Mouse (Mus musculus) forebrain, embryonic 15.5 days (tissue): Measurements from ENCODE around the gene Tinagl1. TPM values are rescaled to one million over a fixed set of nuclear protein-coding genes. Genes with fewer than 3 reads are reported as not detected.

Experiments used
- ATAC-seq: fragments of 200-750 bp; cut with Nextera tagmentation; replicated peaks from 2 replicates; pipeline ENCODE4 v1.8.0; 2017; ENCODE audit warnings: mild to moderate bottlenecking, moderate TSS enrichment, moderate library complexity
- H3K27ac ChIP-seq: fragments of 300-500 bp; sonication (generic); replicated peaks from 2 replicates; pipeline ENCODE4 v1.5.1; 2015; ENCODE audit warnings: mild to moderate bottlenecking, inconsistent platforms
- H3K27me3 ChIP-seq: fragments of 300-500 bp; sonication (generic); 2 replicates; pipeline ENCODE4 v1.6.1; 2015; ENCODE audit warnings: inconsistent platforms
- H3K36me3 ChIP-seq: fragments of 300-500 bp; sonication (generic); 2 replicates; pipeline ENCODE4 v1.6.1; 2015; ENCODE audit warnings: mild to moderate bottlenecking, inconsistent platforms
- H3K4me1 ChIP-seq: fragments of 300-500 bp; sonication (generic); 2 replicates; pipeline ENCODE4 v1.6.1; 2015; ENCODE audit warnings: inconsistent platforms
- H3K4me2 ChIP-seq: fragments of 300-500 bp; sonication (generic); replicated peaks from 2 replicates; pipeline ENCODE4 v1.6.1; 2015; ENCODE audit warnings: mild to moderate bottlenecking, inconsistent platforms
- H3K4me3 ChIP-seq: fragments of 300-500 bp; sonication (generic); 2 replicates; pipeline ENCODE4 v1.5.1; 2015; ENCODE audit warnings: mild to moderate bottlenecking, inconsistent platforms
- H3K9ac ChIP-seq: fragments of 300-500 bp; sonication (generic); replicated peaks from 2 replicates; pipeline ENCODE4 v1.6.1; 2015; ENCODE audit warnings: mild to moderate bottlenecking, inconsistent platforms
- H3K9me3 ChIP-seq: fragments of 300-500 bp; sonication (generic); 2 replicates; pipeline ENCODE4 v1.6.1; 2016; ENCODE audit warnings: inconsistent platforms
- WGBS: fragments of 180-500 bp; shearing (Covaris S2); methylation state at CpG from one replicate; pipeline ENCODE4 v1.1.7; 2015; ENCODE audit warnings: mixed read lengths; 5-methylcytosine and 5-hydroxymethylcytosine counted together
- polyA plus RNA-seq: library from polyadenylated mRNA; unstranded; fragments of >200 nt; fragmentation: Nextera tagmentation; extraction: Ambion mirVana; gene quantifications from 2 replicates; pipeline ENCODE4 v1.2.1, GENCODE M21; 2015

Gene Tinagl1
- polyA plus RNA-seq, 1 experiment from 2014 or later: 5.6 TPM

- no peak overlapping the region for H3K4me3 ChIP-seq
- no peaks in the 10 kb centered on the region for H3K36me3 ChIP-seq
- WGBS: 80% methylated on average over 17 of the region's 18 CpGs
- H3K9me3 ChIP-seq: no peaks in the 10 kb centered on the region
- H3K4me1 ChIP-seq: peaks cover 16% of the 10 kb centered on the region
- H3K27me3 ChIP-seq: peaks cover 23% of the 10 kb centered on the region
- H3K4me2 ChIP-seq: no peak overlapping the region
- H3K27ac ChIP-seq: no peak overlapping the region
- no peak for ATAC-seq
- no peak overlapping the region for H3K9ac ChIP-seq
Observed at GRCm38 (mm10) chr4:130166061-130166460, 8.9 kb downstream of the Tinagl1 start.

GRCm38 (mm10) chr4:130164121-130164520 is 10.8 kb downstream of the Tinagl1 start:
- Histone ChIP-seq H3K4me3 (no peak overlapping the region), H3K27ac (no peak overlapping the region), H3K9ac (no peak overlapping the region), H3K9me3 (no peaks in the 10 kb centered on the region), H3K27me3 (peaks cover 23% of the 10 kb centered on the region), H3K36me3 (no peaks in the 10 kb centered on the region), H3K4me2 (no peak overlapping the region), H3K4me1 (peaks cover 16% of the 10 kb centered on the region)
- WGBS: 68% methylated on average over 6 of the region's 6 CpGs
- no peak for ATAC-seq

GRCm38 (mm10) chr4:130163391-130163861 is 11.5 kb downstream of the Tinagl1 start:
- Histone ChIP-seq H3K9me3 (no peaks in the 10 kb centered on the region), H3K27me3 (peaks cover 23% of the 10 kb centered on the region), H3K4me2 (peak overlapping the region; percentile 9; the same call in 1 of the 2 replicates), H3K36me3 (no peaks in the 10 kb centered on the region), H3K27ac (no peak overlapping the region), H3K9ac (no peak overlapping the region), H3K4me1 (peaks cover 13% of the 10 kb centered on the region), H3K4me3 (no peak overlapping the region)
- no peak for ATAC-seq
- WGBS: 7% methylated on average over 20 of the region's 20 CpGs

GRCm38 (mm10) chr4:130161349-130161748 is 13.6 kb downstream of the Tinagl1 start:
- Histone ChIP-seq H3K27ac (no peak overlapping the region), H3K27me3 (peaks cover 23% of the 10 kb centered on the region), H3K9ac (no peak overlapping the region), H3K4me3 (no peak overlapping the region), H3K36me3 (no peaks in the 10 kb centered on the region), H3K4me2 (no peak overlapping the region), H3K4me1 (peaks cover 5% of the 10 kb centered on the region), H3K9me3 (no peaks in the 10 kb centered on the region)
- WGBS: 10% methylated on average over 4 of the region's 4 CpGs
- ATAC-seq: no peak

GRCm38 (mm10) chr4:130156812-130157371 is 18.0 kb downstream of the Tinagl1 start:
- Histone ChIP-seq H3K4me2 (no peak overlapping the region), H3K36me3 (no peaks in the 10 kb centered on the region), H3K9me3 (no peaks in the 10 kb centered on the region), H3K9ac (no peak overlapping the region), H3K27me3 (peaks cover 4% of the 10 kb centered on the region), H3K4me1 (no peaks in the 10 kb centered on the region), H3K4me3 (no peak overlapping the region), H3K27ac (no peak overlapping the region)
- WGBS: 75% methylated on average over 12 of the region's 12 CpGs
- ATAC-seq: no peak

- Histone ChIP-seq H3K27me3 (peaks cover 4% of the 10 kb centered on the region), H3K4me2 (no peak overlapping the region), H3K9ac (no peak overlapping the region), H3K36me3 (no peaks in the 10 kb centered on the region), H3K4me3 (no peak overlapping the region), H3K27ac (no peak overlapping the region), H3K4me1 (no peaks in the 10 kb centered on the region), H3K9me3 (no peaks in the 10 kb centered on the region)
- ATAC-seq: no peak
- 82% methylated on average over 3 of the region's 3 CpGs for WGBS
Observed at GRCm38 (mm10) chr4:130154250-130154649, 20.7 kb downstream of the Tinagl1 start.

GRCm38 (mm10) chr4:130148405-130148804 is 26.5 kb downstream of the Tinagl1 start:
- no peaks in the 10 kb centered on the region for H3K36me3 ChIP-seq
- no peak overlapping the region for H3K4me2 ChIP-seq
- H3K4me3 ChIP-seq: no peak overlapping the region
- H3K4me1 ChIP-seq: no peaks in the 10 kb centered on the region
- peaks cover 4% of the 10 kb centered on the region for H3K27me3 ChIP-seq
- WGBS: 85% methylated on average over 10 of the region's 10 CpGs
- no peak for ATAC-seq
- no peaks in the 10 kb centered on the region for H3K9me3 ChIP-seq
- no peak overlapping the region for H3K27ac ChIP-seq
- H3K9ac ChIP-seq: no peak overlapping the region

- H3K4me2 ChIP-seq: no peak overlapping the region
- WGBS: 44% methylated on average over 3 of the region's 3 CpGs
Observed at GRCm38 (mm10) chr4:130141786-130142185, 33.1 kb downstream of the Tinagl1 start.

GRCm38 (mm10) chr4:130140992-130141402 is 33.9 kb downstream of the Tinagl1 start:
- 61% methylated on average over 9 of the region's 9 CpGs for WGBS
- Histone ChIP-seq H3K27ac (no peak overlapping the region), H3K4me3 (no peak overlapping the region), H3K27me3 (peaks cover 43% of the 10 kb centered on the region), H3K36me3 (no peaks in the 10 kb centered on the region), H3K4me1 (peaks cover 14% of the 10 kb centered on the region), H3K9ac (no peak overlapping the region), H3K9me3 (no peaks in the 10 kb centered on the region), H3K4me2 (no peak overlapping the region)
- ATAC-seq: no peak

More at GRCm38 (mm10) chr4:130141786-130142185, 33.1 kb downstream of the Tinagl1 start:
- Histone ChIP-seq H3K27ac (no peak overlapping the region), H3K9me3 (no peaks in the 10 kb centered on the region), H3K4me1 (peaks cover 14% of the 10 kb centered on the region), H3K27me3 (peaks cover 43% of the 10 kb centered on the region), H3K36me3 (no peaks in the 10 kb centered on the region), H3K4me3 (no peak overlapping the region), H3K9ac (no peak overlapping the region)
- ATAC-seq: no peak

GRCm38 (mm10) chr4:130139214-130139492 is 35.8 kb downstream of the Tinagl1 start, which contains the start of gene Hcrtr1:
Gene Hcrtr1 (minus strand): TSS chr4:130139359.
- no peak within 1 kb of the TSS for H3K27ac ChIP-seq
- peak within 1 kb of the TSS; percentile 43 for H3K4me3 ChIP-seq
- H3K4me2 ChIP-seq: peak within 1 kb of the TSS; percentile 91
- H3K4me1 ChIP-seq: peaks cover 14% of the 10 kb centered on the region
- no peaks in the 10 kb centered on the region for H3K36me3 ChIP-seq
- H3K27me3 ChIP-seq: peaks cover 43% of the 10 kb centered on the region
- WGBS: 3% methylated on average over 12 of the region's 15 CpGs
- peak within 1 kb of the TSS; percentile 37 for H3K9ac ChIP-seq
- H3K9me3 ChIP-seq: no peaks in the 10 kb centered on the region
- no peak for ATAC-seq

GRCm38 (mm10) chr4:130138441-130139213 is 36.3 kb downstream of the Tinagl1 start:
- peak overlapping the region; percentile 91 for H3K4me2 ChIP-seq
- H3K36me3 ChIP-seq: no peaks in the 10 kb centered on the region
- H3K9ac ChIP-seq: peak overlapping the region; percentile 37
- peak overlapping the region; percentile 43 for H3K4me3 ChIP-seq
- peaks cover 43% of the 10 kb centered on the region for H3K27me3 ChIP-seq
- peaks cover 14% of the 10 kb centered on the region for H3K4me1 ChIP-seq
- ATAC-seq: peak; percentile 67
- under 1% methylated on average over 55 of the region's 57 CpGs for WGBS
- H3K9me3 ChIP-seq: no peaks in the 10 kb centered on the region
- no peak overlapping the region for H3K27ac ChIP-seq

- Histone ChIP-seq H3K9ac (no peak overlapping the region), H3K9me3 (no peaks in the 10 kb centered on the region), H3K27me3 (peaks cover 13% of the 10 kb centered on the region), H3K27ac (no peak overlapping the region), H3K4me1 (peaks cover 4% of the 10 kb centered on the region), H3K4me3 (no peak overlapping the region), H3K4me2 (no peak overlapping the region), H3K36me3 (no peaks in the 10 kb centered on the region)
- 59% methylated on average over 6 of the region's 6 CpGs for WGBS
- ATAC-seq: no peak
Observed at GRCm38 (mm10) chr4:130133399-130133798, 41.5 kb downstream of the Tinagl1 start.
